Mouse (Mus musculus) midbrain, postnatal 0 days (tissue): ENCODE measurements around the gene Bcl2l14. TPM values are rescaled to one million over a fixed set of nuclear protein-coding genes. Genes with fewer than 3 reads are reported as not detected.

Source experiments
- ATAC-seq: fragments of 200-750 bp; cut with Nextera tagmentation; 2 replicates; pipeline ENCODE4 v1.8.0; 2017; ENCODE audit warnings: moderate number of reproducible peaks, mild to moderate bottlenecking, moderate TSS enrichment, moderate library complexity; ENCODE audit not compliant: low FRiP score
- DNase-seq: peaks from one replicate; pipeline ENCODE4 v3.0.0-alpha.2; 2015; ENCODE audit warnings: low spot score
- H3K27ac ChIP-seq: fragments of 300-500 bp; sonication (generic); 2 replicates; pipeline ENCODE4 v1.5.1; 2014; ENCODE audit warnings: low read depth, mild to moderate bottlenecking, low read length, mixed read lengths
- H3K27me3 ChIP-seq: fragments of 300-500 bp; sonication (generic); 2 replicates; pipeline ENCODE4 v1.6.1; 2014; ENCODE audit warnings: low read length, control low read depth, mixed read lengths; ENCODE audit not compliant: insufficient read depth
- H3K36me3 ChIP-seq: fragments of 300-500 bp; sonication (generic); 2 replicates; pipeline ENCODE4 v1.6.1; 2014; ENCODE audit warnings: low read length, control low read depth, mixed read lengths; ENCODE audit not compliant: insufficient read depth
- H3K4me1 ChIP-seq: fragments of 300-500 bp; sonication (generic); 2 replicates; pipeline ENCODE4 v1.6.1; 2014; ENCODE audit warnings: mild to moderate bottlenecking, control low read depth, antibody characterized with exemption, low read length, mixed read lengths; ENCODE audit not compliant: insufficient read depth
- H3K4me2 ChIP-seq: fragments of 300-500 bp; sonication (generic); 2 replicates; pipeline ENCODE4 v1.6.1; 2014; ENCODE audit warnings: low read depth, mild to moderate bottlenecking, low read length, mixed read lengths; ENCODE audit not compliant: poor library complexity, severe bottlenecking
- H3K4me3 ChIP-seq: fragments of 300-500 bp; sonication (generic); 2 replicates; pipeline ENCODE4 v1.5.1; 2014; ENCODE audit warnings: low read depth, mild to moderate bottlenecking, low read length, moderate library complexity
- H3K9ac ChIP-seq: fragments of 300-500 bp; sonication (generic); replicated peaks from 2 replicates; pipeline ENCODE4 v1.6.1; 2014; ENCODE audit warnings: mild to moderate bottlenecking, low read length, moderate library complexity, mixed read lengths; ENCODE audit not compliant: poor library complexity, severe bottlenecking
- H3K9me3 ChIP-seq: fragments of 300-500 bp; sonication (generic); 2 replicates; pipeline ENCODE4 v1.6.1; 2016; ENCODE audit warnings: low read length, control low read depth
- CTCF ChIP-seq: IDR thresholded peaks from 2 replicates; pipeline ENCODE4 v1.5.1; 2016; ENCODE audit warnings: antibody characterized with exemption, mild to moderate bottlenecking
- WGBS: fragments of 180-500 bp; shearing (Covaris S2); extraction: QIAGEN DNeasy Blood & Tissue Kit; methylation state at CpG from one replicate; pipeline ENCODE4 v1.1.7; 2014; 5-methylcytosine and 5-hydroxymethylcytosine counted together
- polyA plus RNA-seq: library from polyadenylated mRNA; unstranded; fragments of >200 nt; fragmentation: Nextera tagmentation; extraction: Ambion mirVana; gene quantifications from 2 replicates; pipeline ENCODE4 v1.2.1, GENCODE M21; 2015
- total RNA-seq: library from RNA; depleted of rRNA; stranded (reverse); fragments of >200 nt; gene quantifications from 2 replicates; pipeline ENCODE4 v1.2.3, GENCODE M21; 2014

Bcl2l14 gene
- total and polyA plus RNA-seq, 2 experiments from 2014 or later = not detected

DNA sequence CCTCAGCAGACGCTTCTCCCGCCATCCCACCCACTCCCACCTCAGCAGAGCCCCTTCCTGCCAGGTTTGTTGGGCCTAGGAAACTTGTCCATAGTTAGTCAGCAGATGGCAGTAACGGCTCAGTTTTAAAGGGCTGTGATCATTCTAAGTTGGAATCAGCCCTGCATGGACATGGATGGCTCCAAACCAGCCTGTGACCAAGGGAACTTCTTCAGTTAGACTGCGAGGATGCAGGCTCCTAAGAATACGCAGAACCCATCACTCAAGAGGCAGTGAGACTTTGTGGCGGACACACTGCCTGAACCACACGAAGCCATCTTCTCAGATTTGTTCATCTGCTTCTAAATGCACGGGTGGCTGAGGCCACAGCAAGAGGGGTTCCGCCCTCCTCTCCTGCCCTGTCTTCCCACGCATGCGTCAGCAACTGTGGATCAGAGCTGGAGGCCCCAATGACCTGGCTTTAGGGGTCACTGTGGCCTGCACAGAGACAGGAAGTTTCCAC is 29.1 kb downstream of the Bcl2l14 start:
- DNase-seq (peak; percentile 90), ATAC-seq (peak; percentile 83)
- no peaks in the 10 kb centered on the region for H3K36me3 ChIP-seq
- H3K4me1 ChIP-seq = no peaks in the 10 kb centered on the region
- H3K4me2 ChIP-seq = no peak overlapping the region; the same call in 1 of the 2 replicates
- H3K9ac ChIP-seq = no peak overlapping the region
- H3K27ac ChIP-seq = no peak overlapping the region
- WGBS = 33% methylated on average over 11 of the region's 11 CpGs
- peak; percentile 88 for TF ChIP-seq CTCF
- no peaks in the 10 kb centered on the region for H3K27me3 ChIP-seq
- H3K9me3 ChIP-seq = no peaks in the 10 kb centered on the region
- no peak overlapping the region for H3K4me3 ChIP-seq

DNA sequence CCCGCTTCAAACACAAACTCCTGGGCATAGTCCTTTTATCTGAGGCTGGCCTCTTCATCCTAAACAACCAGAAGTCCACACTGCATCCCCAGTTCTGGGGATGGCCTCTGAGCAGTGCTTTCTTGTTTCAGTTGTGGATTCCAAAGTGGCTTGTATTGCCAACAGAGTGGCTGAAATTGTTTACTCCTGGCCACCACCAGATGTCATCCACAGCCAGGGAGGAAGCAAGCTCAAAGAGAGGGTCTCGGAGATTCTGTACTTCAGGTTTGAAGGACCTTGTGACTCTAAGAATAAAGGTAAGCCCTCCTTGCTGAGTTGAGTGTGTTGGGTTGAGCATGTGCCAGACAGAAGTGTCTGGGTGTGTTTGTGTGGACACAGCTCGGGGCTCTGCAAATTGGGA is 31.0 kb downstream of the Bcl2l14 start:
- no peak for ATAC-seq
- peak; percentile 74 for TF ChIP-seq CTCF
- no peaks in the 10 kb centered on the region for H3K9me3 ChIP-seq
- WGBS = 76% methylated on average over 3 of the region's 3 CpGs
- no peak overlapping the region for H3K4me3 ChIP-seq
- H3K4me2 ChIP-seq = no peak overlapping the region
- H3K27ac ChIP-seq = no peak overlapping the region
- no peaks in the 10 kb centered on the region for H3K36me3 ChIP-seq
- DNase-seq = peak; percentile 34
- no peak overlapping the region for H3K9ac ChIP-seq
- no peaks in the 10 kb centered on the region for H3K27me3 ChIP-seq
- H3K4me1 ChIP-seq = no peaks in the 10 kb centered on the region

DNA sequence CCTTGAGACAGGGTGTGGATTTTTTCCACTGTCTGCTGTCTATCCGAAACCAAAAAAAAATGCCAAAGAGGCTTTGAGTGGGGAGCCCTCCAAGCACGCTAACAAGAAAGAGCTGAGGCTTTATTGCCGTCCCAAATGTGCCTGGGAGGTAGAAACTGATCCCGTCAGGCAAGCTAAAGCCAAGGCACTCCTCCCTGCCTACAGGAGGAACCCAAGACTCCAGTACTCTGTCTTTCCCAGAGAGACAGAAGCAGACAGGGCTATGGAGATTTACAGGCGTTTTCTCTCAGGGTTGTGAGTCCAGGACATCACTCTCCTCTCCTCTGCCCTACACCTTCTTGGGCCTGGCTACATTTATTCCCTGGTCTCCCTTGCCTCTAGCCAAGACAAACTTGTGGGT is 32.3 kb downstream of the Bcl2l14 start:
- TF ChIP-seq CTCF = no peak
- no peak for ATAC-seq
- 84% methylated on average over 5 of the region's 5 CpGs for WGBS

DNA sequence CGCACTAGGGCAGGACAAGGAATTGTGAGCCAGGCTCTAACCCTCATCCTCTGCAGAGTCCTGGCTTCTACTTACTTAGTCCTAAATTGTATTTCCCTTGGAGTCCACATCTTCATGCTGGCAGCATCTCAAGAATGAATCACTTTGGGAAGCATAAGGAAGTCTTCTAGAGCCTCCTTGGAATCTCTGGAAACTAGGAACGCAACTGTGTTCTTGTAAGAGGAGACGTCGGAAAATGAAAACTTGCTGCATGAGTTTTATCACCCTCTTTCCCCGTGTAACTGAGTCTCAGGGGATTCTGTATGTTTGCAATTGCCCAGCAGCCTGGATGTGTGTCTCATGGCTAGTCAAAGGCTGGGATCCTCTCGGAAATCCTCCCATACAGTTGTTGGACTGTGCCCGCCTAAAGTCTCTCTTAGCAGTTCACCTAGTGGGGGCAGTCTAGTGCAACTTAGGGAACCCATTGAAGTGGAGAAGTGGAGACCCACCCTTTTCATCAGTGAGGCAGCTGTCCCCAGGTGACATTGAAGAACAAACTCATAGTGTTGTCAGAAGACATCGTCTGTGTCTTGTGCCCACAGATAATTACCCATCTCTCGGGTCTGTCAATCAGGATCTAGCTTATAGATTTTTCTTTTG is 34.2 kb downstream of the Bcl2l14 start:
- Histone ChIP-seq H3K9me3 (no peaks in the 10 kb centered on the region), H3K9ac (no peak overlapping the region), H3K27ac (no peak overlapping the region), H3K4me2 (no peak overlapping the region), H3K27me3 (no peaks in the 10 kb centered on the region), H3K4me3 (no peak overlapping the region), H3K36me3 (no peaks in the 10 kb centered on the region), H3K4me1 (no peaks in the 10 kb centered on the region)
- no peak for TF ChIP-seq CTCF
- DNase-seq = no peak
- ATAC-seq = no peak
- WGBS = 82% methylated on average over 9 of the region's 9 CpGs

More for the DNA sequence above, 32.3 kb downstream of the Bcl2l14 start:
- H3K4me1 ChIP-seq = no peaks in the 10 kb centered on the region
- no peaks in the 10 kb centered on the region for H3K36me3 ChIP-seq
- no peak overlapping the region for H3K4me3 ChIP-seq
- H3K27me3 ChIP-seq = no peaks in the 10 kb centered on the region
- no peak overlapping the region for H3K4me2 ChIP-seq
- no peak overlapping the region for H3K27ac ChIP-seq
- no peak for DNase-seq
- no peak overlapping the region for H3K9ac ChIP-seq
- no peaks in the 10 kb centered on the region for H3K9me3 ChIP-seq

DNA sequence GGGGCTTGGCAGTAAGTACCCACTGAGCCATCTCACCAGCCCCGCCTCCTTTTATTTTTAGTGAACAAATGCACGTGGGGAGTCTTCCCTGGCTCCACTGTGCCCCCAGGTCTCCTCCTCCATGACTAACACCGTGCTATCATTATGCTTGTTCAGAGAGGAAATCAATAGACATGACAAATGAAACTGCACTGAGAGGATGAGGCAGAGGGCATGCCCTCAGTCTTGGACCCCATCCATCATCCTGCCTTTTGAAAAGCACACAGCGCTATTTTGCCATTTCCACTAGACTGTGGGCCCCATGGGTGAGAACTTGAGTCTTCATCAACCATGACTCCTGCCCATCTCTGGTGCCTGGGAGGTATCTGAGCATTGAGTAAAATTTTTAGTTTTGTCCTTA is 35.5 kb downstream of the Bcl2l14 start:
- Histone ChIP-seq H3K4me3 (no peak overlapping the region), H3K27me3 (no peaks in the 10 kb centered on the region), H3K9ac (no peak overlapping the region), H3K27ac (no peak overlapping the region), H3K4me1 (no peaks in the 10 kb centered on the region), H3K36me3 (no peaks in the 10 kb centered on the region), H3K4me2 (no peak overlapping the region), H3K9me3 (no peaks in the 10 kb centered on the region)
- ATAC-seq (no peak), DNase-seq (no peak)
- TF ChIP-seq CTCF = no peak
- 65% methylated on average over 4 of the region's 4 CpGs for WGBS

DNA sequence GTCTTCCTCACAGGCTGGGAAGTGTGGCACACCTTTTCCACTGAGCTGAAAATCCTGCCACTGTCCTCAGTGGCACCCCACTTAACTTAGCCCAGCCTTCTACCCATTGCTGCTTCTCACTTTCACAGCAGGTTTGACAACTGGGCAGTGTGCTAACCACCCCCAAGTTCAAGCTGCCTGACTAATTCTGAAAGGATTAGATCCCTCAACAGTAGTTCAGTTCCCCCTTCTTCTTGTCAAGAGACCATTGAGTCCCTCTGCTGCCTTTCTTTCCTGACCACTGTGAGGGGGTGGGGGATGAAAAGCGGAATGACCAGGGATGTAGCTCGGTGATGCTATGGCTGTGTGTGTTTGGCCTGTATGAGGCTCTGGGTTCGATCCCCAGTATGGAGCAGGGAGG is 37.2 kb downstream of the Bcl2l14 start:
- DNase-seq (no peak), ATAC-seq (no peak)
- no peak for TF ChIP-seq CTCF
- no peak overlapping the region for H3K9ac ChIP-seq
- no peaks in the 10 kb centered on the region for H3K27me3 ChIP-seq
- H3K4me2 ChIP-seq = no peak overlapping the region
- 71% methylated on average over 3 of the region's 3 CpGs for WGBS
- no peaks in the 10 kb centered on the region for H3K4me1 ChIP-seq
- no peak overlapping the region for H3K4me3 ChIP-seq
- H3K27ac ChIP-seq = no peak overlapping the region
- no peaks in the 10 kb centered on the region for H3K36me3 ChIP-seq
- H3K9me3 ChIP-seq = no peaks in the 10 kb centered on the region
